Mouse (Mus musculus): ENCODE measurements around the gene Gm6525.

- TF ChIP-seq POLR2A (IDR thresholded peaks at IDR 0.05; ENCODE audit: low read depth, low read length) (no peak), CTCF (IDR thresholded peaks at IDR 0.05; ENCODE audit: borderline replicate concordance, insufficient read depth, low read length) (no peak)
Measured at GRCm38 (mm10) chr3:84208917-84209513, 35.1 kb downstream of the Gm6525 start.
